Mouse (Mus musculus) lung, embryonic 14.5 days (tissue): ENCODE data around the gene Maz. TPM values are rescaled to one million over a fixed set of nuclear protein-coding genes. Genes with fewer than 3 reads are reported as not detected.
A peak's percentile ranks its signal among the peaks of the same experiment; 100 is the strongest.

Experiments used
- ATAC-seq: fragments of 200-750 bp; cut with Nextera tagmentation; 2 replicates; pipeline ENCODE4 v1.8.0; 2017; ENCODE audit warnings: mild to moderate bottlenecking, moderate TSS enrichment, moderate library complexity; ENCODE audit not compliant: insufficient read depth
- DNase-seq: peaks from one replicate; pipeline ENCODE4 v3.0.0-alpha.2; 2015
- H3K27ac ChIP-seq: fragments of 300-500 bp; sonication (generic); 2 replicates; pipeline ENCODE4 v1.5.1; 2014; ENCODE audit warnings: low read depth, mild to moderate bottlenecking, moderate library complexity
- H3K27me3 ChIP-seq: fragments of 300-500 bp; sonication (generic); 2 replicates; pipeline ENCODE4 v1.6.1; 2014; ENCODE audit warnings: low read length, control low read depth; ENCODE audit not compliant: insufficient read depth
- H3K36me3 ChIP-seq: fragments of 300-500 bp; sonication (generic); 2 replicates; pipeline ENCODE4 v1.6.1; 2014; ENCODE audit warnings: control low read depth; ENCODE audit not compliant: insufficient read depth
- H3K4me1 ChIP-seq: fragments of 300-500 bp; sonication (generic); 2 replicates; pipeline ENCODE4 v1.6.1; 2014; ENCODE audit warnings: antibody characterized with exemption, control low read depth; ENCODE audit not compliant: insufficient read depth
- H3K4me2 ChIP-seq: fragments of 300-500 bp; sonication (generic); 2 replicates; pipeline ENCODE4 v1.6.1; 2014; ENCODE audit warnings: mild to moderate bottlenecking
- H3K4me3 ChIP-seq: fragments of 300-500 bp; sonication (generic); 2 replicates; pipeline ENCODE4 v1.5.1; 2014; ENCODE audit warnings: low read depth, low read length
- H3K9ac ChIP-seq: fragments of 300-500 bp; sonication (generic); 2 replicates; pipeline ENCODE4 v1.6.1; 2014
- H3K9me3 ChIP-seq: fragments of 300-500 bp; sonication (generic); 2 replicates; pipeline ENCODE4 v1.6.1; 2016; ENCODE audit warnings: low read depth, low read length, control low read depth
- CTCF ChIP-seq: IDR thresholded peaks from 2 replicates; pipeline ENCODE4 v1.5.1; 2016; ENCODE audit warnings: antibody characterized with exemption, low read depth
- WGBS: fragments of 180-500 bp; shearing (Covaris S2); extraction: QIAGEN DNeasy Blood & Tissue Kit; methylation state at CpG from one replicate; pipeline ENCODE4 v1.1.7; 2014; 5-methylcytosine and 5-hydroxymethylcytosine counted together
- polyA plus RNA-seq: library from polyadenylated mRNA; unstranded; fragments of >200 nt; fragmentation: Nextera tagmentation; extraction: Ambion mirVana; gene quantifications from 2 replicates; pipeline ENCODE4 v1.2.1, GENCODE M21; 2014

The Maz gene
- polyA plus RNA-seq, 1 experiment from 2014 or later = 90.8 TPM

DNA sequence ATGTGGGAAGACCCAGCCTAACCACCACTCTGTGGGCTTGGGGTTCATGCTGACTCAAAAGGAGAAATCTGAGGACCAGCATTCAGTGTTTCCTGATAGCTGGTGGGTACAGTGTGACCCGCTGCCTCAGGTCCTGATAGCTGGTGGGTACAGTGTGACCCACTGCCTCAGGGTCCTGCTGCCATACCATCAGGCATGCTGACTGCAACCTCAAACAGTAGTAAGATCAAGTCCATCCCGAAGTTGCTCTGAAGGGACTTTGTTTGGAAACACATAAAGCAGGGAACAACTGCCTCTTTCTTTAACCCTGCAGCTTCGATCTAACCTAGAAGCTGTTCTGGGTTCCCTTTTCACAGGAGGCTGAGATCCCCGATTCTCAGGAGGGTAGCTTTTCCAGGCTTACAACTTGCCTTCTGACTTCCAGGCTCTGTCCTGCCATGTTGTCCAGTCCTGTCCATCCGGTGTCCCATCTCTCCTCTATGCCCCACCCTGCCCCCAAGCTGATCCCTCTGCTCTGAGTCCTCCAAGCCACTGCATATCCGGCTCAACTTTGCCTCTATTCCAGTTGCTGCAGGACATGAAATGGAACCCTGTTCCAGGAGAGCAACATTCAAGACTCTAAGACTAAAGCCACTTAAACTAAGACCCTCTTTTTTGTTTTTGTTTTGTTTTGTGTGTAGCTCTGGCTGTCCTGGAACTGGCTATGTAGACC is 19.4 kb downstream of the Maz start:
- no peak for TF ChIP-seq CTCF
- no peaks in the 10 kb centered on the region for H3K4me1 ChIP-seq
- no peak overlapping the region for H3K9ac ChIP-seq
- H3K4me2 ChIP-seq = no peak overlapping the region
- H3K27me3 ChIP-seq = no peaks in the 10 kb centered on the region
- no peaks in the 10 kb centered on the region for H3K9me3 ChIP-seq
- no peak overlapping the region for H3K27ac ChIP-seq
- ATAC-seq (no peak), DNase-seq (no peak)
- H3K4me3 ChIP-seq = no peak overlapping the region
- peaks cover 7% of the 10 kb centered on the region; the same call in 1 of the 2 replicates for H3K36me3 ChIP-seq
- 75% methylated on average over 6 of the region's 6 CpGs for WGBS

DNA sequence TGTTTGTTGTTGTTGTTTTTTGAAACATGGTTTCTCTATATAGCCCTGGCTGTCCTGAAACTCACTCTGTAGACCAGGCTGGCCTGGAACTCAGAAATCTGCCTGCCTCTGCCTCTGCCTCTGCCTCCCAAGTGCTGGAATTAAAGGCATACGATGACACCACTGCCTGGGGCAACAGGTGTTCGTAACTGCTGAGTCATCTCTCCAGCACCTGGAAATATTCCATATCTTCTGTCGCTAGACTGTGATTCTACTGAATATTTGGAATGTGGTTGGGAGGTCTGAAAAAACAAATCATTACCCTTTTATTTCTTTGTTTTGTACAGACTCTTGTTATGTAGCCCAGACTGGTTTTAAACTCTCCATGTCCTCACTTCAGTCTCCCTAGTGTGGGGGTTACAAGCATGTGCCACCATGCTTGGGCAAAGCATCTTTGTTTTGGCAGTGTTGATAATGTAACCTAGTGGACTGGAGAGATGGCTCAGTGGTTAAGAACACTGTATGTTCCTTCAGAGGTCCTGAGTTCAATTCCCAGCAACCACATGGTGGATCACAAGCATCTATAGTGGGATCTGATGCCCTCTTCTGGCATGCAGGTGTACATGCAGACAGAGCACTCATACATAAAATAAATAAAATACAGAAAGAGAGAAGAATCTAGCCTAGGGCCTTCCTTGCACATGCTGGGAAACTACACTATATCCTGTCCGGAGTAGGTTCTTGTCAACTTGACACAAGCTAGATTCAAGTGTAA is 22.5 kb downstream of the Maz start:
- H3K27me3 ChIP-seq = no peaks in the 10 kb centered on the region
- 76% methylated on average over 4 of the region's 4 CpGs for WGBS
- no peak overlapping the region for H3K9ac ChIP-seq
- no peaks in the 10 kb centered on the region for H3K4me1 ChIP-seq
- H3K4me3 ChIP-seq = no peak overlapping the region
- DNase-seq (no peak), ATAC-seq (no peak)
- no peaks in the 10 kb centered on the region for H3K36me3 ChIP-seq
- H3K9me3 ChIP-seq = no peaks in the 10 kb centered on the region
- peak; percentile 26 for TF ChIP-seq CTCF
- no peak overlapping the region for H3K4me2 ChIP-seq
- H3K27ac ChIP-seq = no peak overlapping the region

DNA sequence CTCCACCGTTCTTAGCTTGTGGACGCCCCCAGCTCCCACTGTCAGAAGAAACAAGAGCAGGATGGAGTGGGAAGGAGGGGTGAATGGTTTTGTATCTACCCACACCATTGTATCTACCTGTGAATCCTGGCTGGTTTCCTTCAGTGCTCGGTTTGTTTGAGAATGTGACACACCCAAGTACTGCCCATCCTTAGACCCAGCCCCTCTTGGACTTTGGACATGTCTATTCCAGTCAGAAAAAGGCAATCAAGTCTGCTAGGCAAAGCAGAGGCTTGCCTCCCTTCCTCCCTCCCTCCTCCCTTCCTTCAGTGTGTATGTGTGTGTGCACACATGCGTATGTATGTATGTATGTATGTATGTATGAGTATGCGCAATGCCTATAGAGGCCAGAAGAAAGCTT is 23.2 kb downstream of the Maz start:
- Histone ChIP-seq H3K27ac (no peak overlapping the region), H3K4me1 (no peaks in the 10 kb centered on the region), H3K36me3 (no peaks in the 10 kb centered on the region), H3K27me3 (no peaks in the 10 kb centered on the region), H3K9ac (no peak overlapping the region), H3K4me2 (no peak overlapping the region), H3K9me3 (no peaks in the 10 kb centered on the region), H3K4me3 (no peak overlapping the region)
- ATAC-seq (no peak), DNase-seq (no peak)
- 78% methylated on average over 5 of the region's 5 CpGs for WGBS
- no peak for TF ChIP-seq CTCF

DNA sequence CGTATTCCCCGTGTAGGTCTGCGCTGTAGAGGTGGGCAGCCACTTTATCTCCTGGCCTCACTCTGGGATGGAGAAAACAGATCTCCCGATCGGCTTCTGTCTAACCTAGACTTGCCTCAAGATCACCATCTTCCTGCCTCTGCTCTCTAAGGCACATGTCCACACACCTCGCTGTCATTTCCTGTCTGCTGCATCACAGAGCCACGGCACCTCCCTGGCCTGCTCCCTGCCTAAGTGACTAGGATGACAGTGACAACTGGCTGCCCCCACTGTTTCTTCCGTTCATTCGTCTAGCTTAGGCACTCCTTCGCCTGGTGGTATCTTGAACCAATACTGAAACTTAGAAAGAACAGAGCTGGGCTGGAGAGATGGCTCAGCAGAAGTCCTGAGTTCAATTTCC is 27.3 kb downstream of the Maz start:
- ATAC-seq (no peak), DNase-seq (no peak)
- Histone ChIP-seq H3K9me3 (no peaks in the 10 kb centered on the region), H3K4me2 (no peak overlapping the region), H3K9ac (no peak overlapping the region), H3K4me1 (no peaks in the 10 kb centered on the region), H3K36me3 (no peaks in the 10 kb centered on the region), H3K27me3 (no peaks in the 10 kb centered on the region), H3K27ac (no peak overlapping the region), H3K4me3 (no peak overlapping the region)
- no peak for TF ChIP-seq CTCF
- 57% methylated on average over 10 of the region's 10 CpGs for WGBS

DNA sequence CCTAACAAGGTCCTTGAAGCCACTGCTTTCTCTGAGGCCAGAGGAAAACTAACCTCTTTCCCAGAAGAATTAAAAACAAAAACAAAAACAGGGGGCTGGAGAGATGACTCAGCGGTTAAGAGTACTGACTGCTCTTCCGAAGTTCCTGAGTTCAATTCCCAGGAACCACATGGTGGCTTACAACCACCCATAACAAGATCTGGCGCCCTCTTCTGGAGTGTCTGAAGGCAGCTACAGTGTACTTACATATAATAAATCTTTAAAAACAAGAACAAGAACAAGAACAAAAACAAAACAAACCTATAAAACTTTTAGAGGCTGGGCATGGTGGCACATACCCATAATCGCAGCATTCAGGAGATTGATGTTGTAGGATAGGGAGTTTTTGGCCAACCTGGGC is 30.4 kb downstream of the Maz start:
- TF ChIP-seq CTCF = peak; percentile 8; the same call in 1 of the 2 replicates
- H3K9me3 ChIP-seq = no peaks in the 10 kb centered on the region
- no peak overlapping the region for H3K9ac ChIP-seq
- 85% methylated on average over 4 of the region's 4 CpGs for WGBS
- no peaks in the 10 kb centered on the region for H3K27me3 ChIP-seq
- ATAC-seq (no peak), DNase-seq (no peak)
- H3K4me2 ChIP-seq = no peak overlapping the region
- no peaks in the 10 kb centered on the region for H3K4me1 ChIP-seq
- H3K27ac ChIP-seq = no peak overlapping the region
- no peaks in the 10 kb centered on the region for H3K36me3 ChIP-seq
- no peak overlapping the region for H3K4me3 ChIP-seq

DNA sequence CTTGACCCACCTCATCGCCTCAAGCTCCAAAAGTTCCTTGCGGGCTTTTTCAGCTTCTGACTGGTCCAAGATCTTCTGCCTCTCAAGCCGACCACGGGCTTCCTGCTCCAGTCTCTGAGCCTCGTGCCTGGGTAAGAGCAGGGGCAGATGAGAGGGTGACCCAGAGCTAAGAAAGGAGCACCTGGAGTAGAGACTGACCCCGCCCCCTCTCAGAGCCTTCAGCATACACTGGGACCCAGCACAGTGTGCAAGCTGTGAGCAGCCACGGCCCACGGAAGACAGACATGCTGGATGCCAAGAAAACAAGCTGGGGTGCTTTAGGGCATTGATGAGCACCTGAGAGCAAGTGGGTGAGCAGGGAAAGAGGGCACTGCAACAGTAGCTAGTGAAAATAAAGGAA is 38.0 kb downstream of the Maz start:
- WGBS = 55% methylated on average over 8 of the region's 8 CpGs
- ATAC-seq (no peak), DNase-seq (no peak)
- Histone ChIP-seq H3K4me2 (no peak overlapping the region), H3K9me3 (no peaks in the 10 kb centered on the region), H3K4me3 (no peak overlapping the region), H3K27me3 (no peaks in the 10 kb centered on the region), H3K27ac (no peak overlapping the region), H3K4me1 (no peaks in the 10 kb centered on the region), H3K9ac (no peak overlapping the region), H3K36me3 (no peaks in the 10 kb centered on the region)
- no peak for TF ChIP-seq CTCF

DNA sequence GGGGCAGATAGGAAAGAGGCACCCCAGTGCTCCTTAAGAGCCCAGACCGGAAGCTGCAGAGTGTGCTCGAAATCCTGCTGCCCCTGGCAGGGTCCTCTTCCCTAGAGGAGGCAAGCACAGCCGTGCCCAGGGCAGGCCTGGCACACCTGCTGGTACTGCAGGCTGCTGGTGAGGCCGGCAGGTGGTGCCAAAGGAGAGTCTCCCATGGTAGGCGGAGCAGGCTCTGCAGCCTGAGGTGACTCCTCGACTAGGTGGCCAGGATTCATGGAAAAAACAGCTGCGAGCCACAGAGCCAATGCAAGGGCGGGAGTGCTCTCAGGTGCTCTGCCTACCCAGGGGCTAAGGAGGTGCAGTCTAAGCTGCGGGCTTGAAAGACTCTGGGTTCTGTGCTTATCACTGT is 40.5 kb downstream of the Maz start:
- Histone ChIP-seq H3K27me3 (no peaks in the 10 kb centered on the region), H3K4me1 (no peaks in the 10 kb centered on the region), H3K9ac (no peak overlapping the region), H3K27ac (no peak overlapping the region), H3K4me3 (no peak overlapping the region), H3K9me3 (no peaks in the 10 kb centered on the region), H3K36me3 (no peaks in the 10 kb centered on the region), H3K4me2 (no peak overlapping the region)
- ATAC-seq (no peak), DNase-seq (peak; percentile 60)
- TF ChIP-seq CTCF = peak; percentile 73
- WGBS = 31% methylated on average over 9 of the region's 9 CpGs
